8 mouse cellular contexts compared by ENCODE assay signal in the genomic region with DNA sequence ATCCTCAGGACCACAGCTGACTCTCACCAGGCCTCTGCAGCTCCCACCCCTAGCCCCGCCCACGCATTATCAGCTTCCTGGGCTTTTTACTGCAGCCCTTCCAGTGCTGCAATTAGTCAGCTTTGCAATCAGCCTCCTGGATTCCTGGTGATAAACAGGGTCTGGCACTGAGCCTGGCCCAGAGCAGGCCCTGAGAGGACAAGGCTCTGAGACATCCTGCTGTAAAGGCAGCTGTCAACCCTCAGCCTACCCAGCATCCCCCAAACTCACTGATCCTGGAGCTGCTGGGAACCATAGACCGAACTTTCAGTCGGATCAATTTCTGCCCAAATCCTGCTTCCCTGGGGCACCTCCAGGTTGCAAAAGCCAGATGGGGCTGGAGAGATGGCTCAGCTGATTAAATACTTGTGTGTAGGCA. TPM values are rescaled to one million over a fixed set of nuclear protein-coding genes. Genes with fewer than 3 reads are reported as not detected.
DNase-seq lines count a peak whose midpoint lies in the region; ATAC-seq lines count a peak whose summit lies in the region.

No protein-coding gene starts in this region.

- no peak overlapping the region for H3K9ac ChIP-seq in heart, embryonic 14.5 days (ENCODE audit: low read length)
- H3K9ac ChIP-seq in neural tube, embryonic 11.5 days (ENCODE audit: low read length) = no peak overlapping the region

- no peaks in the 10 kb centered on the region for H3K27me3 ChIP-seq in heart, embryonic 14.5 days (ENCODE audit: control insufficient read depth, insufficient read depth, low read length)
- no peaks in the 10 kb centered on the region for H3K27me3 ChIP-seq in neural tube, embryonic 11.5 days (ENCODE audit: control insufficient read depth, insufficient read depth, low read length)

- DNase-seq in adrenal gland, adult 8-10 months = peak; percentile 23
- no peak for DNase-seq in adrenal gland, adult 18-20 months (ENCODE audit: low spot score in 2 of 2)
- DNase-seq in urinary bladder, postnatal 14 days (ENCODE audit: low spot score) = peak; percentile 23
- no peak for DNase-seq in urinary bladder, postnatal 10 days (ENCODE audit: low spot score)
- DNase-seq in kidney, postnatal 25 days = peak; percentile 47 to 56
- peak; percentile 49 for DNase-seq in neural tube, embryonic 11.5 days (ENCODE audit: low spot score)
- DNase-seq in spleen, postnatal 10 days (ENCODE audit: low spot score in 2 of 2) = no peak

- H3K36me3 ChIP-seq in heart, embryonic 14.5 days (ENCODE audit: control insufficient read depth, insufficient read depth, low read length) = no peaks in the 10 kb centered on the region
- H3K36me3 ChIP-seq in neural tube, embryonic 11.5 days (ENCODE audit: control insufficient read depth, insufficient read depth, low read length) = no peaks in the 10 kb centered on the region

- ATAC-seq in heart, embryonic 14.5 days (ENCODE audit: insufficient number of reproducible peaks, insufficient read depth, low FRiP score, low read depth) = peak; percentile 70
- ATAC-seq in neural tube, embryonic 11.5 days (ENCODE audit: insufficient read depth, low FRiP score, low TSS enrichment) = no peak

- H3K4me2 ChIP-seq in heart, embryonic 14.5 days (ENCODE audit: low read length) = no peak overlapping the region
- no peak overlapping the region for H3K4me2 ChIP-seq in neural tube, embryonic 11.5 days (ENCODE audit: low read depth)

- 20% methylated on average over 4 of the region's 4 CpGs for WGBS in heart, embryonic 14.5 days
- 32% methylated on average over 4 of the region's 4 CpGs for whole genome bisulfite sequencing in neural tube, embryonic 11.5 days

- H3K4me1 ChIP-seq in heart, embryonic 14.5 days (ENCODE audit: control insufficient read depth in 2 of 2, insufficient read depth in 2 of 2, low read length in 2 of 2) = peaks cover 23 to 24% of the 10 kb centered on the region in 2 experiments
- H3K4me1 ChIP-seq in neural tube, embryonic 11.5 days (ENCODE audit: control insufficient read depth, insufficient read depth, low read length) = 0 out of 2 replicates have a peak, but pooled peaks cover 3% of the 10 kb centered on the region

- no peak overlapping the region for H3K4me3 ChIP-seq in heart, embryonic 14.5 days (ENCODE audit: control insufficient read depth in 1 of 2, insufficient read depth in 1 of 2, low read depth in 1 of 2, low read length in 2 of 2)
- H3K4me3 ChIP-seq in neural tube, embryonic 11.5 days (ENCODE audit: low read depth, low read length) = no peak overlapping the region

- peak overlapping the region in 1 of 2 experiments; percentile 53; a peak in 2 of 4 replicates for H3K27ac ChIP-seq in heart, embryonic 14.5 days (replicated peaks in 1 of 2; ENCODE audit: control insufficient read depth in 1 of 2, insufficient read depth in 1 of 2, low read depth in 2 of 2, low read length in 2 of 2)
- no peak overlapping the region for H3K27ac ChIP-seq in neural tube, embryonic 11.5 days (ENCODE audit: low read depth, low read length)

- H3K9me3 ChIP-seq in heart, embryonic 14.5 days (ENCODE audit: control insufficient read depth, low read length) = 0 out of 2 replicates have a peak, but pooled peaks cover 4% of the 10 kb centered on the region
- no peaks in the 10 kb centered on the region for H3K9me3 ChIP-seq in neural tube, embryonic 11.5 days (ENCODE audit: control insufficient read depth, low read length)

RNA-seq across cellular contexts. Expression of a gene that starts 3.3 kb away (rescaled TPM):
- under 1 TPM in 3 of 4 experiments, not detected in 1; 0.03 to 0.12 (median 0.03) TPM for total RNA-seq in adrenal gland, adult 8-10 months (2022)
- total RNA-seq in adrenal gland, adult 18-20 months (2021) = under 1 TPM in 1 of 2 experiments, not detected in 1; 0.03 TPM
- 0.11 and 0.23 TPM in 2 replicates for polyA plus RNA-seq in heart, embryonic 14.5 days (2014; fragmentation: Nextera tagmentation; extraction: Ambion mirVana)
- 0.13 and 0.23 TPM in 2 replicates for polyA plus RNA-seq in neural tube, embryonic 11.5 days (2014; fragmentation: Nextera tagmentation; extraction: Ambion mirVana)

Comparison
In these comparisons a context has a peak if more than half of its experiments do, and no peak if none do; other contexts are left out.
1. DNase-seq: peak in adrenal gland, adult 8-10 months (single experiment), urinary bladder, postnatal 14 days (single experiment), kidney, postnatal 25 days (2 of 2) and neural tube, embryonic 11.5 days (single experiment); none in adrenal gland, adult 18-20 months (0 of 2), urinary bladder, postnatal 10 days (single experiment) and spleen, postnatal 10 days (0 of 2).